Mouse (Mus musculus) hindbrain, embryonic 10.5 days (tissue): ENCODE measurements around the gene Spata7. TPM values are rescaled to one million over a fixed set of nuclear protein-coding genes. Genes with fewer than 3 reads are reported as not detected.
A peak's percentile ranks its signal among the peaks of the same experiment; 100 is the strongest.

Source experiments
- DNase-seq: peaks from one replicate; pipeline ENCODE4 v3.0.0-alpha.2; 2017; ENCODE audit warnings: low spot score
- H3K27ac ChIP-seq: fragments of 300-500 bp; sonication (generic); 2 replicates; pipeline ENCODE4 v1.5.1; 2016; ENCODE audit warnings: mild to moderate bottlenecking, moderate library complexity
- H3K27me3 ChIP-seq: fragments of 300-500 bp; sonication (generic); 2 replicates; pipeline ENCODE4 v1.6.1; 2016; ENCODE audit warnings: mild to moderate bottlenecking; ENCODE audit not compliant: poor library complexity, insufficient read depth, severe bottlenecking
- H3K36me3 ChIP-seq: fragments of 300-500 bp; sonication (generic); 2 replicates; pipeline ENCODE4 v1.6.1; 2016; ENCODE audit warnings: mild to moderate bottlenecking, moderate library complexity
- H3K4me1 ChIP-seq: fragments of 300-500 bp; sonication (generic); replicated peaks from 2 replicates; pipeline ENCODE4 v1.6.1; 2016; ENCODE audit warnings: mild to moderate bottlenecking
- H3K4me3 ChIP-seq: fragments of 300-500 bp; sonication (generic); 2 replicates; pipeline ENCODE4 v1.5.1; 2016; ENCODE audit warnings: mild to moderate bottlenecking, moderate library complexity
- H3K9me3 ChIP-seq: fragments of 300-500 bp; sonication (generic); 2 replicates; pipeline ENCODE4 v1.6.1; 2016; ENCODE audit warnings: mild to moderate bottlenecking, moderate library complexity
- WGBS: fragments of 180-500 bp; shearing (Covaris S2); methylation state at CpG from one replicate; pipeline ENCODE4 v1.1.7; 2016; 5-methylcytosine and 5-hydroxymethylcytosine counted together
- polyA plus RNA-seq: library from polyadenylated mRNA; unstranded; fragments of >200 nt; fragmentation: Nextera tagmentation; extraction: Ambion mirVana; gene quantifications from 2 replicates; pipeline ENCODE4 v1.2.1, GENCODE M21; 2016

Gene Spata7
- 20.2 and 22.5 TPM in 2 replicates for polyA plus RNA-seq

GRCm38 (mm10) chr12:98627392-98628259 lies at the start of gene Spata7:
Gene Spata7 (plus strand): TSS chr12:98628157.
- 4% methylated on average over 32 of the region's 32 CpGs for WGBS
- Histone ChIP-seq H3K4me1 (peaks cover 17% of the 10 kb centered on the region), H3K27me3 (no peaks in the 10 kb centered on the region), H3K36me3 (peaks cover 3% of the 10 kb centered on the region; the same call in 1 of the 2 replicates), H3K27ac (peak within 1 kb of the TSS; percentile 84), H3K4me3 (peak within 1 kb of the TSS; percentile 66), H3K9me3 (0 out of 2 replicates have a peak, but pooled peaks cover 5% of the 10 kb centered on the region)
- DNase-seq = peak; percentile 94

GRCm38 (mm10) chr12:98585302-98585701 lies 42.7 kb upstream of the Spata7 start:
- Histone ChIP-seq H3K36me3 (no peaks in the 10 kb centered on the region), H3K9me3 (no peaks in the 10 kb centered on the region), H3K4me3 (no peak overlapping the region), H3K27me3 (no peaks in the 10 kb centered on the region), H3K4me1 (0 out of 2 replicates have a peak, but pooled peaks cover under 1% of the 10 kb centered on the region), H3K27ac (no peak overlapping the region)
- 42% methylated on average over 3 of the region's 3 CpGs for WGBS
- DNase-seq = no peak

- no peak for DNase-seq
Observed at GRCm38 (mm10) chr12:98588573-98588972, 39.4 kb upstream of the Spata7 start.

GRCm38 (mm10) chr12:98591016-98591415 lies 36.9 kb upstream of the Spata7 start:
- H3K27me3 ChIP-seq = no peaks in the 10 kb centered on the region
- no peak for DNase-seq
- H3K36me3 ChIP-seq = no peaks in the 10 kb centered on the region
- peaks cover 19% of the 10 kb centered on the region; the same call in 1 of the 2 replicates for H3K9me3 ChIP-seq
- no peak overlapping the region for H3K27ac ChIP-seq
- H3K4me1 ChIP-seq = no peaks in the 10 kb centered on the region
- 92% methylated on average over 2 of the region's 2 CpGs for WGBS
- H3K4me3 ChIP-seq = no peak overlapping the region

More at GRCm38 (mm10) chr12:98588573-98588972, 39.4 kb upstream of the Spata7 start:
- H3K4me1 ChIP-seq = no peaks in the 10 kb centered on the region
- no peak overlapping the region for H3K4me3 ChIP-seq
- H3K27ac ChIP-seq = no peak overlapping the region
- 72% methylated on average over 6 of the region's 6 CpGs for WGBS
- H3K9me3 ChIP-seq = peaks cover 19% of the 10 kb centered on the region; the same call in 1 of the 2 replicates
- no peaks in the 10 kb centered on the region for H3K36me3 ChIP-seq
- no peaks in the 10 kb centered on the region for H3K27me3 ChIP-seq

GRCm38 (mm10) chr12:98600861-98601260 lies 27.1 kb upstream of the Spata7 start:
- Histone ChIP-seq H3K4me3 (no peak overlapping the region), H3K4me1 (no peaks in the 10 kb centered on the region), H3K27ac (no peak overlapping the region), H3K27me3 (no peaks in the 10 kb centered on the region), H3K36me3 (no peaks in the 10 kb centered on the region), H3K9me3 (peaks cover 12% of the 10 kb centered on the region; the same call in 1 of the 2 replicates)
- no peak for DNase-seq
- 88% methylated on average over 5 of the region's 5 CpGs for WGBS

GRCm38 (mm10) chr12:98602114-98602513 lies 25.8 kb upstream of the Spata7 start:
- H3K36me3 ChIP-seq = no peaks in the 10 kb centered on the region
- H3K4me3 ChIP-seq = no peak overlapping the region
- 66% methylated on average over 6 of the region's 6 CpGs for WGBS
- H3K9me3 ChIP-seq = peaks cover 12% of the 10 kb centered on the region; the same call in 1 of the 2 replicates
- no peaks in the 10 kb centered on the region for H3K27me3 ChIP-seq
- no peak overlapping the region for H3K27ac ChIP-seq
- DNase-seq = no peak
- no peaks in the 10 kb centered on the region for H3K4me1 ChIP-seq

GRCm38 (mm10) chr12:98605264-98605663 lies 22.7 kb upstream of the Spata7 start:
- Histone ChIP-seq H3K4me1 (no peaks in the 10 kb centered on the region), H3K4me3 (no peak overlapping the region), H3K36me3 (no peaks in the 10 kb centered on the region), H3K9me3 (no peaks in the 10 kb centered on the region), H3K27me3 (no peaks in the 10 kb centered on the region), H3K27ac (no peak overlapping the region)
- no peak for DNase-seq
- 81% methylated on average over 1 of the region's 1 CpGs for whole genome bisulfite sequencing

- Histone ChIP-seq H3K27me3 (no peaks in the 10 kb centered on the region), H3K36me3 (no peaks in the 10 kb centered on the region), H3K9me3 (no peaks in the 10 kb centered on the region), H3K27ac (no peak overlapping the region), H3K4me1 (no peaks in the 10 kb centered on the region), H3K4me3 (no peak overlapping the region)
- DNase-seq = no peak
- WGBS = 68% methylated on average over 5 of the region's 5 CpGs
Observed at GRCm38 (mm10) chr12:98606595-98607290, 21.2 kb upstream of the Spata7 start.

GRCm38 (mm10) chr12:98610341-98610740 lies 17.6 kb upstream of the Spata7 start:
- DNase-seq = no peak
- no peak overlapping the region for H3K4me3 ChIP-seq

GRCm38 (mm10) chr12:98614910-98615508 lies 12.9 kb upstream of the Spata7 start:
- H3K27ac ChIP-seq = no peak overlapping the region
- WGBS = 85% methylated on average over 3 of the region's 3 CpGs
- no peak for DNase-seq
- no peaks in the 10 kb centered on the region for H3K4me1 ChIP-seq
- H3K4me3 ChIP-seq = no peak overlapping the region
- no peaks in the 10 kb centered on the region for H3K9me3 ChIP-seq
- H3K36me3 ChIP-seq = no peaks in the 10 kb centered on the region
- H3K27me3 ChIP-seq = no peaks in the 10 kb centered on the region

More at GRCm38 (mm10) chr12:98610341-98610740, 17.6 kb upstream of the Spata7 start:
- WGBS = 81% methylated on average over 3 of the region's 3 CpGs
- no peaks in the 10 kb centered on the region for H3K36me3 ChIP-seq
- no peak overlapping the region for H3K27ac ChIP-seq
- H3K9me3 ChIP-seq = no peaks in the 10 kb centered on the region
- H3K27me3 ChIP-seq = no peaks in the 10 kb centered on the region
- H3K4me1 ChIP-seq = no peaks in the 10 kb centered on the region

GRCm38 (mm10) chr12:98615746-98616145 lies 12.2 kb upstream of the Spata7 start:
- DNase-seq = no peak
- Histone ChIP-seq H3K9me3 (no peaks in the 10 kb centered on the region), H3K27me3 (no peaks in the 10 kb centered on the region), H3K27ac (no peak overlapping the region), H3K4me3 (no peak overlapping the region), H3K36me3 (no peaks in the 10 kb centered on the region), H3K4me1 (no peaks in the 10 kb centered on the region)
- WGBS = 74% methylated on average over 5 of the region's 5 CpGs

GRCm38 (mm10) chr12:98619496-98619895 lies 8.5 kb upstream of the Spata7 start:
- Histone ChIP-seq H3K4me1 (no peaks in the 10 kb centered on the region), H3K9me3 (no peaks in the 10 kb centered on the region), H3K36me3 (no peaks in the 10 kb centered on the region), H3K27me3 (no peaks in the 10 kb centered on the region), H3K4me3 (no peak overlapping the region), H3K27ac (no peak overlapping the region)
- WGBS = 73% methylated on average over 2 of the region's 2 CpGs
- no peak for DNase-seq
